Mouse (Mus musculus) MEL (cell line): ENCODE measurements around the gene Sema6d. TPM values are rescaled to one million over a fixed set of nuclear protein-coding genes. Genes with fewer than 3 reads are reported as not detected.

Experiments
- DNase-seq: peaks from one replicate; pipeline ENCODE4 v3.0.0; 2011; ENCODE audit warnings: low read depth, low spot score
- H3K27ac ChIP-seq: 2 replicates; pipeline ENCODE4 v1.5.1; 2012; ENCODE audit warnings: low read depth, mild to moderate bottlenecking, control low read depth, low read length, moderate library complexity; ENCODE audit not compliant: control insufficient read depth
- H3K27me3 ChIP-seq, 2 experiments: fragments of 150-350 bp in 1 of 2; sonication (generic) in 1 of 2; 2 replicates each; pipeline ENCODE4 v1.6.1; 2012; ENCODE audit warnings: low read length in 2 of 2, mild to moderate bottlenecking in 2 of 2, improper control_type of control experiment in 1 of 2, moderate library complexity in 1 of 2; ENCODE audit not compliant: insufficient read depth in 2 of 2, control insufficient read depth in 1 of 2
- H3K36me3 ChIP-seq, 2 experiments: 2 replicates each; pipeline ENCODE4 v1.6.1; 2012 to 2014; ENCODE audit warnings: low read length in 2 of 2, improper control_type of control experiment in 1 of 2, inconsistent platforms in 1 of 2, mild to moderate bottlenecking in 1 of 2; ENCODE audit not compliant: insufficient read depth in 2 of 2, control insufficient read depth in 1 of 2
- H3K4me1 ChIP-seq, 2 experiments: fragments of 150-350 bp in 1 of 2; sonication (generic) in 1 of 2; 2 replicates each; pipeline ENCODE4 v1.6.1; 2012; ENCODE audit warnings: low read length in 2 of 2, improper control_type of control experiment in 1 of 2, mild to moderate bottlenecking in 1 of 2; ENCODE audit not compliant: insufficient read depth in 2 of 2, control insufficient read depth in 1 of 2
- H3K4me3 ChIP-seq, 2 experiments: fragments of 150-350 bp in 1 of 2; sonication (generic) in 1 of 2; 2 replicates each; pipeline ENCODE4 v1.5.1; 2012; ENCODE audit warnings: low read depth in 2 of 2, low read length in 2 of 2, mild to moderate bottlenecking in 2 of 2, moderate library complexity in 2 of 2, control low read depth in 1 of 2, improper control_type of control experiment in 1 of 2; ENCODE audit not compliant: control insufficient read depth in 1 of 2, insufficient read depth in 1 of 2
- H3K79me2 ChIP-seq: 2 replicates; pipeline ENCODE4 v1.6.1; 2012; ENCODE audit warnings: mild to moderate bottlenecking, low read length, moderate library complexity; ENCODE audit not compliant: control insufficient read depth, poor library complexity, insufficient read depth
- H3K9ac ChIP-seq: 2 replicates; pipeline ENCODE4 v1.6.1; 2012; ENCODE audit warnings: low read depth, mild to moderate bottlenecking, control low read depth, low read length, moderate library complexity; ENCODE audit not compliant: control insufficient read depth, poor library complexity, severe bottlenecking
- H3K9me3 ChIP-seq: fragments of 150-350 bp; sonication (generic); replicated peaks from 2 replicates; pipeline ENCODE4 v1.6.1; 2012; ENCODE audit warnings: mild to moderate bottlenecking, low read length, improper control_type of control experiment, moderate library complexity; ENCODE audit not compliant: insufficient read depth
- BHLHE40 ChIP-seq: IDR thresholded peaks from 2 replicates; pipeline ENCODE4 v1.6.1; 2012; ENCODE audit warnings: low read depth, mild to moderate bottlenecking, inconsistent platforms, low read length, improper control_type of control experiment, borderline replicate concordance
- CHD2 ChIP-seq: IDR thresholded peaks from 2 replicates; pipeline ENCODE4 v1.6.1; 2011; ENCODE audit warnings: low read length, improper control_type of control experiment
- CTCF ChIP-seq, 3 experiments: IDR thresholded peaks in 2 of 3; conservative IDR thresholded peaks in 1 of 3; 2 replicates each; pipeline ENCODE4 v1.5.1; 2011 to 2012; ENCODE audit warnings: low read length in 3 of 3, low read depth in 2 of 3, mild to moderate bottlenecking in 2 of 3, improper control_type of control experiment in 1 of 3, inconsistent platforms in 1 of 3, mixed read lengths in 1 of 3, moderate library complexity in 1 of 3; ENCODE audit not compliant: control insufficient read depth in 1 of 3, insufficient read depth in 1 of 3, poor library complexity in 1 of 3, severe bottlenecking in 1 of 3
- ETS1 ChIP-seq: IDR thresholded peaks from 2 replicates; pipeline ENCODE4 v1.6.1; 2012; ENCODE audit warnings: low read depth, mild to moderate bottlenecking, inconsistent platforms, low read length, improper control_type of control experiment, moderate library complexity
- GABPA ChIP-seq: IDR thresholded peaks from 2 replicates; pipeline ENCODE4 v1.6.1; 2012; ENCODE audit warnings: low read depth, mild to moderate bottlenecking, inconsistent platforms, low read length, improper control_type of control experiment, moderate library complexity
- KAT2A ChIP-seq: conservative IDR thresholded peaks from 2 replicates; pipeline ENCODE4 v1.6.1; 2012; ENCODE audit warnings: low read depth, low read length, improper control_type of control experiment, inconsistent platforms
- MEF2A ChIP-seq: IDR thresholded peaks from 2 replicates; pipeline ENCODE4 v1.6.1; 2014; ENCODE audit warnings: low read depth, mild to moderate bottlenecking, inconsistent platforms, low read length, improper control_type of control experiment; ENCODE audit not compliant: poor library complexity, insufficient replicate concordance, severe bottlenecking; ENCODE audit errors: extremely low read depth
- NELFE ChIP-seq: IDR thresholded peaks from 2 replicates; pipeline ENCODE4 v1.6.1; 2011; ENCODE audit warnings: low read depth, low read length, improper control_type of control experiment
- POLR2A ChIP-seq, 2 experiments: IDR thresholded peaks; 2 replicates each; pipeline ENCODE4 v1.6.1; 2011 to 2012; ENCODE audit warnings: low read length in 2 of 2, mild to moderate bottlenecking in 2 of 2, control low read depth in 1 of 2, improper control_type of control experiment in 1 of 2, low read depth in 1 of 2, moderate library complexity in 1 of 2; ENCODE audit not compliant: control insufficient read depth in 1 of 2, insufficient read depth in 1 of 2, poor library complexity in 1 of 2
- POLR2AphosphoS2 ChIP-seq: IDR thresholded peaks from 2 replicates; pipeline ENCODE4 v1.6.1; 2011; ENCODE audit warnings: low read length, improper control_type of control experiment
- POLR2AphosphoS5 ChIP-seq: IDR thresholded peaks from 2 replicates; pipeline ENCODE4 v1.6.1; 2012; ENCODE audit warnings: low read depth, borderline replicate concordance, mild to moderate bottlenecking, inconsistent platforms, low read length, moderate library complexity, mixed read lengths
- SMC3 ChIP-seq: IDR thresholded peaks from 2 replicates; pipeline ENCODE4 v1.6.1; 2011; ENCODE audit warnings: low read depth, low read length, improper control_type of control experiment
- TAL1 ChIP-seq: IDR thresholded peaks from 2 replicates; pipeline ENCODE4 v1.6.1; 2012; ENCODE audit warnings: mild to moderate bottlenecking, inconsistent platforms, low read length, moderate library complexity, mixed read lengths
- TBP ChIP-seq: IDR thresholded peaks from 2 replicates; pipeline ENCODE4 v1.8.0; 2011; ENCODE audit warnings: low read depth, low read length, improper control_type of control experiment
- TCF12 ChIP-seq: IDR thresholded peaks from 2 replicates; pipeline ENCODE4 v1.6.1; 2014; ENCODE audit warnings: low read depth, mild to moderate bottlenecking, inconsistent platforms, low read length, improper control_type of control experiment, moderate library complexity
- UBTF ChIP-seq: IDR thresholded peaks from 2 replicates; pipeline ENCODE4 v1.6.1; 2012; ENCODE audit warnings: low read depth, mild to moderate bottlenecking, inconsistent platforms, low read length, improper control_type of control experiment, moderate library complexity, borderline replicate concordance; ENCODE audit not compliant: insufficient read depth
- USF2 ChIP-seq, 2 experiments: IDR thresholded peaks; 2 replicates each; pipeline ENCODE4 v1.6.1; 2011 to 2012; ENCODE audit warnings: improper control_type of control experiment in 2 of 2, low read length in 2 of 2, borderline replicate concordance in 1 of 2, inconsistent platforms in 1 of 2, low read depth in 1 of 2, mild to moderate bottlenecking in 1 of 2; ENCODE audit not compliant: insufficient read depth in 1 of 2
- polyA plus RNA-seq, 2 experiments: library from polyadenylated mRNA; stranded (reverse) in 1 of 2; unstranded in 1 of 2; fragments of >175 nt in 1 of 2; fragments of >200 nt in 1 of 2; gene quantifications; 2 replicates each; pipeline versions ENCODE4 v1.2.1 to v1.2.4; 2012; ENCODE audit warnings: low replicate concordance in 2 of 2, low read depth in 1 of 2; ENCODE audit not compliant: insufficient read length in 2 of 2, insufficient read depth in 1 of 2, missing spikeins in 1 of 2
- total RNA-seq: library from RNA; depleted of rRNA; stranded (reverse); fragments of 300-350 nt; gene quantifications from 2 replicates; pipeline ENCODE4 v1.2.3, GENCODE M21; 2012

Gene Sema6d
- total and polyA plus RNA-seq, 3 experiments: not detected

- no peaks in the 10 kb centered on the region for H3K9me3 ChIP-seq
- H3K4me1 ChIP-seq: no peaks in the 10 kb centered on the region
- TF ChIP-seq TCF12 (no peak), POLR2AphosphoS2 (no peak), USF2 (IDR thresholded peaks at IDR 0.05; ENCODE audit: borderline replicate concordance in 1 of 2, insufficient read depth in 1 of 2, low read depth in 1 of 2, low read length in 2 of 2) (no peak), MEF2A (no peak), KAT2A (no peak), CHD2 (no peak), GABPA (no peak), CTCF (IDR thresholded peaks at IDR 0.05 in 2 of 3, conservative IDR thresholded peaks at IDR 0.05 in 1 of 3; ENCODE audit: control insufficient read depth in 1 of 3, insufficient read depth in 1 of 3, low read depth in 2 of 3, low read length in 3 of 3, poor library complexity in 1 of 3, severe bottlenecking in 1 of 3) (no peak), SMC3 (no peak), UBTF (no peak), NELFE (no peak), TAL1 (no peak), ETS1 (no peak), POLR2A (IDR thresholded peaks at IDR 0.05; ENCODE audit: control insufficient read depth in 1 of 2, insufficient read depth in 1 of 2, low read depth in 1 of 2, low read length in 2 of 2, poor library complexity in 1 of 2) (no peak), POLR2AphosphoS5 (no peak), TBP (no peak)
- TF ChIP-seq, all 39 proteins: peak for 0
- Histone ChIP-seq H3K36me3 (no peaks in the 10 kb centered on the region), H3K27ac (no peak overlapping the region), H3K9ac (no peak overlapping the region), H3K79me2 (no peaks in the 10 kb centered on the region), H3K27me3 (no peaks in the 10 kb centered on the region), H3K4me3 (no peak overlapping the region)
- no peak for DNase-seq
These were observed 37.1 kb downstream of the Sema6d start for GRCm38 (mm10) chr2:124126853-124127252.

GRCm38 (mm10) chr2:124130876-124131275, 41.1 kb downstream of the Sema6d start:
- Histone ChIP-seq H3K36me3 (no peaks in the 10 kb centered on the region), H3K27me3 (no peaks in the 10 kb centered on the region), H3K27ac (no peak overlapping the region)
- no peak for TF ChIP-seq BHLHE40
- TF ChIP-seq, all 39 proteins: peak for 0
- no peak overlapping the region for H3K4me3 ChIP-seq
- DNase-seq: no peak
- no peaks in the 10 kb centered on the region for H3K79me2 ChIP-seq
- H3K4me1 ChIP-seq: no peaks in the 10 kb centered on the region
- no peaks in the 10 kb centered on the region for H3K9me3 ChIP-seq
- H3K9ac ChIP-seq: no peak overlapping the region
